10 mouse cellular contexts compared by ENCODE assay signal in genomic region chr13:34156133-34156839, GRCm38 (mm10). TPM values are rescaled to one million over a fixed set of nuclear protein-coding genes. Genes with fewer than 3 reads are reported as not detected.
DNase-seq lines count a peak whose midpoint lies in the region; ATAC-seq lines count a peak whose summit lies in the region.
"Had no signal": no experiment of that assay in that cellular context is flagged by ENCODE, and none has a peak within 500 bp of the region (broad histone marks: within the 10 kb centered on the region; RNA-seq: fewer than 3 reads in every experiment).

No protein-coding gene starts in this region.

- no peak overlapping the region; the same call in 1 of the 2 replicates for H3K4me2 ChIP-seq in heart, embryonic 12.5 days

- no peak overlapping the region for H3K4me3 ChIP-seq in heart, embryonic 12.5 days

- H3K27me3 ChIP-seq in heart, embryonic 12.5 days (replicated peaks): no peaks in the 10 kb centered on the region

- no peaks in the 10 kb centered on the region for H3K9me3 ChIP-seq in heart, embryonic 12.5 days (replicated peaks)

- peak; percentile 46 for ATAC-seq in heart, embryonic 12.5 days (ENCODE audit: insufficient number of reproducible peaks, low FRiP score)
- ATAC-seq in common myeloid progenitor, adult 5-6 weeks (replicated peaks; ENCODE audit: low read depth, poor library complexity, severe bottlenecking): peak; percentile 31; the same call in 1 of the 2 replicates

- DNase-seq in heart, adult 8-10 months (ENCODE audit: low spot score): no peak
- DNase-seq in A20 (ENCODE audit: low read depth, low spot score): peak; percentile 44
- DNase-seq in induced T-regulatory cell, adult 2 months (ENCODE audit: low read depth): peak; percentile 50
- no peak for DNase-seq in urinary bladder, adult 2 months (ENCODE audit: low spot score)
- DNase-seq in ovary, adult 18-20 months (ENCODE audit: low spot score): no peak
- no peak for DNase-seq in right cerebral cortex, postnatal 4 days
- DNase-seq: adrenal gland, adult 8-10 months had no signal

- peak overlapping the region; percentile 56 for H3K27ac ChIP-seq in heart, embryonic 12.5 days (ENCODE audit: poor library complexity, severe bottlenecking)
- H3K27ac ChIP-seq: liver, embryonic 14.5 days had no signal

- WGBS in heart, embryonic 12.5 days: 50% methylated on average over 8 of the region's 8 CpGs

- H3K4me1 ChIP-seq in heart, embryonic 12.5 days (replicated peaks): peaks cover 37% of the 10 kb centered on the region

- H3K9ac ChIP-seq in heart, embryonic 12.5 days: no peak overlapping the region
- H3K9ac ChIP-seq: liver, embryonic 14.5 days had no signal

- H3K36me3 ChIP-seq in heart, embryonic 12.5 days: no peaks in the 10 kb centered on the region

RNA-seq across cellular contexts. Expression of gene Psmg4, which starts 6.5 kb away (rescaled TPM):
- 76.9 and 78.8 TPM in 2 replicates for polyA plus RNA-seq in heart, embryonic 12.5 days (2016; fragmentation: Nextera tagmentation; extraction: Ambion mirVana)
- total RNA-seq in heart, adult 8-10 months (2022): 10 to 100 TPM; 24.7 to 33.2 (median 31.3) TPM
- total RNA-seq in common myeloid progenitor, adult 5-6 weeks (2017): 189 and 240 TPM in 2 replicates
- polyA plus RNA-seq in urinary bladder, adult 2 months (2012; rRNA removed): 61.5 and 69.2 TPM in 2 replicates

RNA-seq across cellular contexts. Expression of gene Tubb2b, which starts 26.0 kb away (rescaled TPM):
- 24.2 and 28.8 TPM in 2 replicates for polyA plus RNA-seq in heart, embryonic 12.5 days (2016; fragmentation: Nextera tagmentation; extraction: Ambion mirVana)
- 1 to 10 TPM; 2.3 to 5.9 (median 4.3) TPM for total RNA-seq in heart, adult 8-10 months (2022)
- total RNA-seq in common myeloid progenitor, adult 5-6 weeks (2017): not detected in 2 replicates
- polyA plus RNA-seq in urinary bladder, adult 2 months (2012; rRNA removed): 8.7 and 13.3 TPM in 2 replicates

Comparison
In these comparisons a context has a peak if more than half of its experiments do, and no peak if none do; other contexts are left out.
1. DNase-seq: peak in A20 (single experiment) and induced T-regulatory cell, adult 2 months (single experiment); none in heart, adult 8-10 months (single experiment), urinary bladder, adult 2 months (single experiment), ovary, adult 18-20 months (single experiment) and right cerebral cortex, postnatal 4 days (single experiment).